Mouse (Mus musculus): ENCODE measurements at regions not wholly inside any gene's neighbourhood (a gene's known extent, or its start where the extent isn't known, plus 50 kb on each side); places are given as distances from the start of the nearest gene placed in this dataset.

GRCm38 (mm10) chr2:166427390-166427789 is 271.9 kb upstream of the Sulf2 start:
- TF ChIP-seq CTCF (IDR thresholded peaks at IDR 0.05; ENCODE audit: insufficient read depth, low read depth, low read length), result no peak
- TF ChIP-seq POLR2A (IDR thresholded peaks at IDR 0.05; ENCODE audit: insufficient read depth, low read depth, low read length), result no peak
